Comparison of ENCODE assay signal across 11 mouse cellular contexts in the genomic region with DNA sequence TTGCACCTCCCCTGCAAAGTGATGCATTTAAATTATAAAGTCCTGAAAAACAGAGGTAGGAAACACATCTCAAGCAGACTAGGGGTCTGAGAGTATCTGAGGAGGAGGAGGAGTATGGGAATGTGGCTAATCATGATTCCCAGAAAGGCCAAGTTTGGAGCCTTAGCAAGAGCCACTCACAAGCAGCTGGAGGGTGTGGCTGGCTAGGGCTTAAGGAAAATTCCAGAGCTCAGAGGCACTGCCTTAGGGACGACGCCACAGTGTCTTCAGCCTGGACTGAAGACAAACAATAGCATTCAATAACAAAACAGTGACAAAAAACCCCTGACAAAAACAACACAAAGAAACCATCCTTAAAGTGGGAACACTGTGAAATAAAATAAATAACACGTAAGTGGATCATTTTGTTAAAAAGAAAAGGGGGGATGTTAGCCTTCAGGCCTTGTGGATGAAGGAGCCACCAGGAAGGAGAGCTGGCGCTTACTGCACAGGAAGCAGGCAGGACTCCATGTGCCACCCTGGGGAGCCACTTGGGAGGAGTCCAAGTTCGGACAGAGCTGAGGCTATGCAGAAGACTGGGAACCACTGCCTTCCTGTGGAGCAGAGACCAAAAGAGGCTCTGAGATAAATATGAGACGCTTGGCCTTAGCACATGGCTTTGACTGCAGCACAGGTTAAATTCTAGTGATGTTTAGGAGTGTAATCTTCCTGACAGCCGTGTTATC. TPM values are rescaled to one million over a fixed set of nuclear protein-coding genes. Genes with fewer than 3 reads are reported as not detected.
DNase-seq lines count a peak whose midpoint lies in the region; ATAC-seq lines count a peak whose summit lies in the region.
"Had no signal": no experiment of that assay in that cellular context is flagged by ENCODE, and none has a peak within 500 bp of the region (broad histone marks: within the 10 kb centered on the region; RNA-seq: fewer than 3 reads in every experiment).

No protein-coding gene starts in this region.

- no peak overlapping the region for H3K9ac ChIP-seq in embryonic facial prominence, embryonic 14.5 days (ENCODE audit: low read depth, low read length)
- H3K9ac ChIP-seq: neural tube, embryonic 13.5 days had no signal

- no peak overlapping the region for H3K27ac ChIP-seq in embryonic facial prominence, embryonic 14.5 days (replicated peaks; ENCODE audit: low read depth, low read length)
- no peak overlapping the region for H3K27ac ChIP-seq in embryonic facial prominence, embryonic 10.5 days (replicated peaks)
- H3K27ac ChIP-seq: neural tube, embryonic 13.5 days had no signal

- WGBS in embryonic facial prominence, embryonic 14.5 days: 57% methylated on average over 7 of the region's 7 CpGs
- 72% methylated on average over 7 of the region's 7 CpGs for WGBS in embryonic facial prominence, embryonic 10.5 days

- no peaks in the 10 kb centered on the region for H3K27me3 ChIP-seq in embryonic facial prominence, embryonic 14.5 days (replicated peaks; ENCODE audit: control insufficient read depth, insufficient read depth, low read length)
- H3K27me3 ChIP-seq in embryonic facial prominence, embryonic 10.5 days (replicated peaks; ENCODE audit: low read depth, poor library complexity, severe bottlenecking): no peaks in the 10 kb centered on the region
- H3K27me3 ChIP-seq: neural tube, embryonic 13.5 days had no signal

- no peaks in the 10 kb centered on the region for H3K36me3 ChIP-seq in embryonic facial prominence, embryonic 14.5 days (ENCODE audit: control insufficient read depth, insufficient read depth, low read length)
- H3K36me3 ChIP-seq in embryonic facial prominence, embryonic 10.5 days (replicated peaks): no peaks in the 10 kb centered on the region
- H3K36me3 ChIP-seq: neural tube, embryonic 13.5 days had no signal

- no peak overlapping the region for H3K4me2 ChIP-seq in embryonic facial prominence, embryonic 14.5 days (ENCODE audit: low read depth, low read length)
- H3K4me2 ChIP-seq: neural tube, embryonic 13.5 days had no signal

- DNase-seq in embryonic facial prominence, embryonic 14.5 days (ENCODE audit: low spot score): peak; percentile 24
- DNase-seq in embryonic facial prominence, embryonic 10.5 days (ENCODE audit: low spot score): no peak
- DNase-seq in adrenal gland, postnatal 14 days: peak; percentile 67
- DNase-seq in gastrocnemius, postnatal 25 days: peak; percentile 67
- DNase-seq in kidney, postnatal 25 days: peak; percentile 36 to 70
- DNase-seq in spleen, postnatal 36 days (ENCODE audit: low spot score in 2 of 2): no peak
- no peak for DNase-seq in B cell, adult 2 months
- DNase-seq: thymus, adult 18-20 months had no signal

- ATAC-seq in embryonic facial prominence, embryonic 14.5 days (ENCODE audit: low read depth): no peak
- ATAC-seq in monocyte, adult 5-6 weeks (replicated peaks; ENCODE audit: insufficient number of reproducible peaks, low FRiP score, low TSS enrichment, poor library complexity, severe bottlenecking): no peak
- ATAC-seq: CD4-positive, CD25-positive, alpha-beta regulatory T cell, adult 4 months had no signal

- no peak overlapping the region for H3K4me3 ChIP-seq in embryonic facial prominence, embryonic 14.5 days (ENCODE audit: low read depth, low read length)
- no peak overlapping the region for H3K4me3 ChIP-seq in embryonic facial prominence, embryonic 10.5 days
- H3K4me3 ChIP-seq: neural tube, embryonic 13.5 days had no signal

- H3K4me1 ChIP-seq in embryonic facial prominence, embryonic 14.5 days (ENCODE audit: control insufficient read depth, insufficient read depth, low read length): no peaks in the 10 kb centered on the region; the same call in 1 of the 2 replicates
- H3K4me1 ChIP-seq in embryonic facial prominence, embryonic 10.5 days: no peaks in the 10 kb centered on the region
- H3K4me1 ChIP-seq: neural tube, embryonic 13.5 days had no signal

- no peaks in the 10 kb centered on the region for H3K9me3 ChIP-seq in embryonic facial prominence, embryonic 14.5 days (ENCODE audit: control insufficient read depth, low read length)
- H3K9me3 ChIP-seq in embryonic facial prominence, embryonic 10.5 days: no peaks in the 10 kb centered on the region
- H3K9me3 ChIP-seq: neural tube, embryonic 13.5 days had no signal

RNA-seq across cellular contexts. Expression of a gene that starts 56.6 kb away (rescaled TPM):
- 287 and 300 TPM in 2 replicates for polyA plus RNA-seq in embryonic facial prominence, embryonic 14.5 days (2014; fragmentation: Nextera tagmentation; extraction: Ambion mirVana)
- polyA plus RNA-seq in embryonic facial prominence, embryonic 10.5 days (2016; fragmentation: Nextera tagmentation; extraction: Ambion mirVana): 77.5 and 101 TPM in 2 replicates
- total RNA-seq in adrenal gland, postnatal 14 days (2021): 8.4 and 14.1 TPM in 2 replicates
- total RNA-seq in gastrocnemius, postnatal 25 days (2021): 10 to 100 TPM; 65.6 to 84.1 TPM
- total RNA-seq in monocyte, adult 5-6 weeks (2017): 3.4 to 7.1 TPM in 2 of 3 replicates, not detected in the other

Comparison
In these comparisons a context has a peak if more than half of its experiments do, and no peak if none do; other contexts are left out.
1. DNase-seq: peak in embryonic facial prominence, embryonic 14.5 days (single experiment), adrenal gland, postnatal 14 days (single experiment), gastrocnemius, postnatal 25 days (single experiment) and kidney, postnatal 25 days (2 of 2); none in embryonic facial prominence, embryonic 10.5 days (single experiment), spleen, postnatal 36 days (0 of 2) and B cell, adult 2 months (0 of 2).